Mouse (Mus musculus) lung, postnatal 0 days (tissue): ENCODE data around the gene Stam.

Experiments
- CTCF ChIP-seq: IDR thresholded peaks from 2 replicates; pipeline ENCODE4 v1.5.1; 2016; ENCODE audit warnings: antibody characterized with exemption, mild to moderate bottlenecking
- EP300 ChIP-seq: IDR thresholded peaks from 2 replicates; pipeline ENCODE4 v1.6.1; 2016; ENCODE audit warnings: antibody characterized with exemption, mild to moderate bottlenecking, control low read depth

DNA sequence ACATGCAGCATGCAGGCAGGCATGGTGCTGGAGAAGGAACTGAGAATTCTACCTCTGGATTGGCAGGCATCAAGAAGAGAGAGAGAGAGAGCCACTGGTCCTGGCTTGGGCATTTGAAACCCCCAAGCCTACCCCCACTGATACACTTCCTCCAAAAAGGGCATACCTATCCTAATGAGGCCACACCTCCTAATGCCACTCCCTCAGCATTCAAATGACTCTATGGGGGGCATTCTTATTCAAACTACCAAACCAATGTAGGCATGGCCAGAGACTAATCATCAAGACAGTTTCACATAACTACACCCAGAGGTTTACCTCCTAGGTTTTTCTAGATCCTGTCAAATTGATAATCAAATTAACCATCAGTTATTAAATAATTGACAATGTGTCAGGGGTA lies 93.8 kb downstream of the Stam start:
- TF ChIP-seq CTCF (no peak), EP300 (no peak)
